Mouse (Mus musculus): ENCODE measurements at regions not wholly inside any gene's neighbourhood (a gene's known extent, or its start where the extent isn't known, plus 50 kb on each side); places are given as distances from the start of the nearest gene placed in this dataset.

DNA sequence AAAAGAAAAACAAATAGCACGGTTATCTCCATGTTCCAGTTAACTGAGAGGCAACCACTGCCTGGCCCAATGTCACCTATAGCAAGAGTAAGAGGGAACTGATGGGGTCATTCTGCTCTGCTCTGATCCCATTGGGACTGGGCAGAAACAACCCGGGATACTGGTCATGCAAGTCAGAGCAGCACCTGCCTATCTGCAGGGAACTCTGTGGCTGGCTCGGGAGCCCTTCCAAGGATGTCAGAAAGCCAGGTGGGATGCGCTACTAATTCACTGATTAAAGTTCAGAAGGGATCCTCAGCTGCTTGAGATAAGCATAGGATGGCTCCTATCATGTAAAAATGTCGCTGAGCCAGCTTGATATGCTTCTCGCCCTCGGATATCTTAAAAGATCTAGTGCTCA, 117.2 kb downstream of the Lmo4 start:
- Histone ChIP-seq H3K4me1 (ENCODE audit: control insufficient read depth in 1 of 2, insufficient read depth in 2 of 2, low read length in 2 of 2) (peaks cover 0 to 10% of the 10 kb centered on the region in 2 experiments; a peak in 3 of 4 replicates), H3K27me3 (ENCODE audit: control insufficient read depth in 1 of 2, insufficient read depth in 2 of 2, low read length in 2 of 2) (no peaks in the 10 kb centered on the region), H3K9me3 (replicated peaks; ENCODE audit: insufficient read depth, low read length) (no peaks in the 10 kb centered on the region), H3K36me3 (ENCODE audit: control insufficient read depth in 1 of 2, insufficient read depth in 2 of 2, low read length in 2 of 2) (no peaks in the 10 kb centered on the region; a peak in 2 of 4 replicates), H3K79me2 (ENCODE audit: control insufficient read depth, insufficient read depth, low read length, poor library complexity) (no peaks in the 10 kb centered on the region), H3K9ac (ENCODE audit: control insufficient read depth, low read depth, low read length, poor library complexity, severe bottlenecking) (no peak overlapping the region), H3K4me3 (ENCODE audit: control insufficient read depth in 1 of 2, insufficient read depth in 1 of 2, low read depth in 2 of 2, low read length in 2 of 2) (no peak overlapping the region), H3K27ac (ENCODE audit: control insufficient read depth, low read depth, low read length) (no peak overlapping the region)
- no peak for TF ChIP-seq USF1 (IDR thresholded peaks at IDR 0.05; ENCODE audit: low read depth, low read length)
- TF ChIP-seq MYC (IDR thresholded peaks at IDR 0.05; ENCODE audit: low read depth, low read length), result no peak
- no peak for TF ChIP-seq POLR2AphosphoS5 (IDR thresholded peaks at IDR 0.05; ENCODE audit: borderline replicate concordance, low read depth, low read length)
- TF ChIP-seq CHD1 (IDR thresholded peaks at IDR 0.05; ENCODE audit: low read depth, low read length), result no peak
- TF ChIP-seq TCF12 (IDR thresholded peaks at IDR 0.05; ENCODE audit: low read depth, low read length), result peak; percentile 30; the same call in 1 of the 2 replicates
- DNase-seq (ENCODE audit: low read depth, low spot score), result no peak

GRCm38 (mm10) chr3:144086176-144086575, 118.8 kb downstream of the Lmo4 start:
- no peak for DNase-seq (ENCODE audit: low read depth, low spot score)
- Histone ChIP-seq H3K27me3 (ENCODE audit: control insufficient read depth in 1 of 2, insufficient read depth in 2 of 2, low read length in 2 of 2) (no peaks in the 10 kb centered on the region), H3K79me2 (ENCODE audit: control insufficient read depth, insufficient read depth, low read length, poor library complexity) (no peaks in the 10 kb centered on the region), H3K4me1 (ENCODE audit: control insufficient read depth in 1 of 2, insufficient read depth in 2 of 2, low read length in 2 of 2) (peaks cover 0 to 10% of the 10 kb centered on the region in 2 experiments; a peak in 3 of 4 replicates), H3K4me3 (ENCODE audit: control insufficient read depth in 1 of 2, insufficient read depth in 1 of 2, low read depth in 2 of 2, low read length in 2 of 2) (no peak overlapping the region), H3K36me3 (ENCODE audit: control insufficient read depth in 1 of 2, insufficient read depth in 2 of 2, low read length in 2 of 2) (no peaks in the 10 kb centered on the region; a peak in 2 of 4 replicates), H3K27ac (ENCODE audit: control insufficient read depth, low read depth, low read length) (peak overlapping the region; percentile 69; the same call in 1 of the 2 replicates), H3K9ac (ENCODE audit: control insufficient read depth, low read depth, low read length, poor library complexity, severe bottlenecking) (no peak overlapping the region), H3K9me3 (replicated peaks; ENCODE audit: insufficient read depth, low read length) (no peaks in the 10 kb centered on the region)
- TF ChIP-seq JUND (IDR thresholded peaks at IDR 0.05; ENCODE audit: low read depth, low read length), result no peak
- no peak for TF ChIP-seq CTCF (IDR thresholded peaks at IDR 0.05 in 2 of 3, conservative IDR thresholded peaks at IDR 0.05 in 1 of 3; ENCODE audit: control insufficient read depth in 1 of 3, insufficient read depth in 1 of 3, low read depth in 2 of 3, low read length in 3 of 3, poor library complexity in 1 of 3, severe bottlenecking in 1 of 3)

- no peaks in the 10 kb centered on the region for H3K4me1 ChIP-seq (ENCODE audit: control insufficient read depth in 1 of 2, insufficient read depth in 2 of 2, low read length in 2 of 2)
- no peaks in the 10 kb centered on the region for H3K36me3 ChIP-seq (ENCODE audit: control insufficient read depth in 1 of 2, insufficient read depth in 2 of 2, low read length in 2 of 2)
- H3K79me2 ChIP-seq (ENCODE audit: control insufficient read depth, insufficient read depth, low read length, poor library complexity), result no peaks in the 10 kb centered on the region
- no peaks in the 10 kb centered on the region for H3K9me3 ChIP-seq (replicated peaks; ENCODE audit: insufficient read depth, low read length)
- TF ChIP-seq ZC3H11A (IDR thresholded peaks at IDR 0.05; ENCODE audit: low read depth, low read length) (no peak), ETS1 (IDR thresholded peaks at IDR 0.05; ENCODE audit: low read depth, low read length) (no peak), UBTF (IDR thresholded peaks at IDR 0.05; ENCODE audit: borderline replicate concordance, insufficient read depth, low read depth, low read length) (no peak)
- no peak overlapping the region for H3K27ac ChIP-seq (ENCODE audit: control insufficient read depth, low read depth, low read length)
- no peak for DNase-seq (ENCODE audit: low read depth, low spot score)
- H3K9ac ChIP-seq (ENCODE audit: control insufficient read depth, low read depth, low read length, poor library complexity, severe bottlenecking), result no peak overlapping the region
- H3K4me3 ChIP-seq (ENCODE audit: control insufficient read depth in 1 of 2, insufficient read depth in 1 of 2, low read depth in 2 of 2, low read length in 2 of 2), result no peak overlapping the region
- H3K27me3 ChIP-seq (ENCODE audit: control insufficient read depth in 1 of 2, insufficient read depth in 2 of 2, low read length in 2 of 2), result no peaks in the 10 kb centered on the region
Measured at GRCm38 (mm10) chr3:144079960-144080359, 125.1 kb downstream of the Lmo4 start.
